Mouse (Mus musculus): Measurements from ENCODE around the gene Gm10643.

DNA sequence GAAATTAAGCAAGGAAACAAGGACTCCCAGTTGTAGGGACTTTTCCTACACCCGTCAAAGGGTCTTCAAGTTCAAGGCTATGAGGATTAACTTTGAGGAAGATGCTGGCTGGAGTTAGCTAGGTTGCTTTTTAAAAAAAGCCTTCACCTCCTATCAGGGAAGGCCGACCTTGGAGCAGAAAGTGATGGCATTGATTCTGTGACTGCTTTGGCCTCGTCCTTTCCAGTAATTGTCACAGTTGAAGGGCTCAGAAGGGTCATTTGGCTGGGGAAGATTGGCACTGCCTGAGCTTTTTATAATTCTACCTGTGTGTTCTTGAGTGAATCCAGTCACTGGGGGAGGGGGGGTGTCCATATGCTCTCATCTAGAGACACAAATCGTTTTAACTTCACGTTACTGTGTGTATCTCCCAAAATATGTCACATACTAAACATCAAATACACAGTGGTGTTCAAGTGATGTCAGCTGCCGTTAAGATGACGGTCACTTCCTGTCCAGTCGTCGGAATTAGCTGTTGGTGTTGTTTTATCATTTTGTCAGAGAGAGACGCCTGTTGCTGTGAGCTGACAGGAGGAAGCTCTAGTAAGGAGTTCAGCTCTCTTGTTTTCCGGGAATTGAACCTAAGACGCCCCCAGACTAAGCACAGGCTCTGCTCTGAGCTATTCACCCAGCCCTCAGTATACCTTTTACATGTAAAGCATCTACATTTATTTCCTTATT is 3.5 kb upstream of the Gm10643 start:
- TF ChIP-seq MAFK (IDR thresholded peaks at IDR 0.05; ENCODE audit: insufficient read depth, low read depth, low read length), result no peak
- TF ChIP-seq CHD2 (IDR thresholded peaks at IDR 0.05; ENCODE audit: low read depth, low read length), result no peak
- TF ChIP-seq ZNF384 (IDR thresholded peaks at IDR 0.05; ENCODE audit: low read depth, low read length), result no peak
- no peak for TF ChIP-seq ZC3H11A (IDR thresholded peaks at IDR 0.05; ENCODE audit: borderline replicate concordance, low read depth, low read length)
- TF ChIP-seq HCFC1 (IDR thresholded peaks at IDR 0.05; ENCODE audit: borderline replicate concordance, insufficient read depth, low read length), result no peak

Measured in ES-E14 (cell line).